Mouse (Mus musculus) brown adipose tissue, adult 24 weeks (tissue): Measurements from ENCODE around the gene Nub1. TPM values are rescaled to one million over a fixed set of nuclear protein-coding genes. Genes with fewer than 3 reads are reported as not detected.

Experiments
- H3K27ac ChIP-seq: fragments of 200-500 bp; replicated peaks from 2 replicates; pipeline ENCODE4 v1.5.1; 2012; ENCODE audit warnings: low read depth, mild to moderate bottlenecking, low read length
- H3K4me1 ChIP-seq: fragments of 200-500 bp; 2 replicates; pipeline ENCODE4 v1.6.1; 2012; ENCODE audit warnings: low read length, mixed read lengths; ENCODE audit not compliant: control insufficient read depth, insufficient read depth, insufficient read length
- H3K4me3 ChIP-seq: fragments of 200-500 bp; 2 replicates; pipeline ENCODE4 v1.5.1; 2012; ENCODE audit warnings: low read depth, mild to moderate bottlenecking, low read length, moderate library complexity; ENCODE audit not compliant: insufficient read depth
- polyA plus RNA-seq: library from polyadenylated mRNA; stranded (reverse); fragments of >200 nt; gene quantifications from 2 replicates; pipeline ENCODE4 v1.2.4, GENCODE M21; 2012; ENCODE audit not compliant: missing spikeins, insufficient read depth, insufficient read length

The Nub1 gene
- polyA plus RNA-seq: 20.3 and 26.1 TPM in 2 replicates

DNA sequence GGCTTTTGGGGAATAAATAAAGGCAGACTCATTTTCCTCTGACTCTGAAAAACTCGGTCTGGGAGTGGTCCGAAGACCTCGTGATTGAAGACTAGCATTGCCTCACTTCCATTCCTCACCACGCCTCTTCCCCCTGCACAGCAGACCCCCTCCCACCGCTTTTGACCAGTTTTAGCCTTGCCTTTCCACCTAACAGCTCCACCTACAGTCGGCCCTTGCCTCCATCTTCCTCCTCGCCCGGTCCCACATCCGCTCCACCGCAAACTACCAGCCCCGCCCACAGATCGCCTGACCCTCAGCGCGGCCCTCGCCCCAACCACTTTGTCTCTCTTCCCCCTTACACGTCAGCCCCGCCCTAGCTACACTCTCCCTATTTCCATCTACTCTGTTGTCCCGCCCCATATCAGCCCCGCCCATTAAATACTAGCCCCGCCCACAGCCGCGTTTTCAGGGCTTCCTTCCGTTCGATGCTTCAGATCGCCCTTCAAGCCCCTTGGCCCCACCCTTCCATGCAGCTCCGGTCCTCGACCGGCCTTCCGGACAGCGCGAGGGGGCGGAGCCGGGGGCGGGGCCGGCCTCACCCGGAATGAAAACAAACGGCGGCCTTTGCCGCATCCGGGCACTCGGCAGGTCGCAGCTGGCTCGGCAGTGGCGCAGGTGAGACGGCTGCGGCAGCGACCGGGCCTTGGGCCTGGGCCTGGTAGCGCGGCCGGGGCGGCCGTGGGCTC is at the start of gene Nub1:
Nub1 (plus strand) TSS at position 167 of the 728 bp plus-strand sequence.
- Histone ChIP-seq H3K4me1 (no peaks in the 10 kb centered on the region; the same call in 1 of the 2 replicates), H3K27ac (peak within 1 kb of the TSS; percentile 94), H3K4me3 (peak within 1 kb of the TSS; percentile 78)

- Histone ChIP-seq H3K27ac (no peak overlapping the region), H3K4me1 (no peaks in the 10 kb centered on the region), H3K4me3 (no peak overlapping the region)
These were observed 48.3 kb upstream of the Nub1 start for GRCm38 (mm10) chr5:24636987-24637386.

DNA sequence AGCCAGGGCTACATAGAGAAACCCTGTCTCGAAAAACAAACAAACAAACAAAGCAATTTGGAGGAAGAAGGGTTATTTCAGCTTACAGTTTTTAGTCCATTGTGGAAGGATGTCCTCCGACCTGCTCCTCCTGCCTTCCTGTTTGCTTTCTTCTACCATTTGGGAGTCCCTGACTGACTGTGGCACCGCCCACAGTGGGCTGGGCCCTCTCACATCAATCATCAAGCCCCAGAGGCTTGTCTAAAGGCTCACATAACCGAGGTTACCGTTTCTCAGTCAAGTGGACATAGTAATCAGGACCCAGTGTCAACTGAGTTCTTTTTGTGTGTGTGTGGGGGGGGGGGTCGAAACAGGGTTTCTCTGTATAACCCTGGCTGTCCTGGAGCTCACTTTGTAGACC is 47.2 kb upstream of the Nub1 start:
- Histone ChIP-seq H3K4me1 (no peaks in the 10 kb centered on the region), H3K4me3 (no peak overlapping the region), H3K27ac (no peak overlapping the region)

- H3K4me1 ChIP-seq: no peaks in the 10 kb centered on the region
These were observed 46.3 kb upstream of the Nub1 start for GRCm38 (mm10) chr5:24639081-24639480.

DNA sequence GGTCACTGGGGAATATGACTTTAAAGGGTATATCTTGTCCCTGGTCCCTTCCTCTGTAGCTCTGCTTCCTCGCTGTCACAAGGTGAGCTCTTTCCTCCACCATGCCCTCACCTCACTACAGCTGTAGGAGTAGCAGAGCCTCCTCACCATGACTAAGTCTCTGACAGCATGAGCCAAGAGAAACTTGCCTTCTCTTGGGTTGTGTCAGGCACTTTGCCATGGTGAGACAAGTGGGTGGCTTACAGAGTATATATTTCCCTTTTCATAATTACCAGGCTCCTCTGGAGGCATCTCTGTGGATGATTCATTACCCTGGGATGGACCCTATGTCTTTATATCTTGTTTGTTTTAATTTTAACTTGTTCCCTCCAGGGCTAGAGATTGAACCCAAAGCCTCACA is 39.9 kb upstream of the Nub1 start:
- Histone ChIP-seq H3K4me3 (no peak overlapping the region), H3K27ac (no peak overlapping the region), H3K4me1 (no peaks in the 10 kb centered on the region)

More at GRCm38 (mm10) chr5:24639081-24639480, 46.3 kb upstream of the Nub1 start:
- Histone ChIP-seq H3K4me3 (no peak overlapping the region), H3K27ac (no peak overlapping the region)

DNA sequence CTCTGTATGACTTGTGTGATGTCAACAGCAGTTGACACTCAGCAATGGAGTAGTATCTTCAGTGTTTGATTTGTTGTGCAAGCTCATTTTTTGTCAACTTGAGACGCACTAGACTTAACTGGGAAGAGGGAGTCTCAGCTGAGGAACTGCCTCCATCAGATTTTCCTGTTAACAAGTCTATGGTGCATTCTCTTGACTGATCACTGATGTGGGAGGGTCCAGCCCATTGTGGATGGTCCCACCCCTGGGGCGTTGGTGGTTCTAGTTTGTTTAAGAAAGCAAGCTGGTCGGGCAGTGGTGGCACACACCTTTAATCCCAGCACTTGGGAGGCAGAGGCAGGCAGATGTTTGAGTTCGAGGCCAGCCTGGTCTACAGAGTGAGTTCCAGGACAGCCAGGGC is 36.1 kb upstream of the Nub1 start:
- no peak overlapping the region for H3K27ac ChIP-seq
- H3K4me3 ChIP-seq: no peak overlapping the region
- H3K4me1 ChIP-seq: no peaks in the 10 kb centered on the region

- Histone ChIP-seq H3K4me3 (no peak overlapping the region), H3K27ac (no peak overlapping the region), H3K4me1 (no peaks in the 10 kb centered on the region)
These were observed 35.6 kb upstream of the Nub1 start for GRCm38 (mm10) chr5:24649701-24650100.

GRCm38 (mm10) chr5:24651356-24651755 is 34.0 kb upstream of the Nub1 start:
- H3K4me1 ChIP-seq: no peaks in the 10 kb centered on the region
- H3K4me3 ChIP-seq: no peak overlapping the region

DNA sequence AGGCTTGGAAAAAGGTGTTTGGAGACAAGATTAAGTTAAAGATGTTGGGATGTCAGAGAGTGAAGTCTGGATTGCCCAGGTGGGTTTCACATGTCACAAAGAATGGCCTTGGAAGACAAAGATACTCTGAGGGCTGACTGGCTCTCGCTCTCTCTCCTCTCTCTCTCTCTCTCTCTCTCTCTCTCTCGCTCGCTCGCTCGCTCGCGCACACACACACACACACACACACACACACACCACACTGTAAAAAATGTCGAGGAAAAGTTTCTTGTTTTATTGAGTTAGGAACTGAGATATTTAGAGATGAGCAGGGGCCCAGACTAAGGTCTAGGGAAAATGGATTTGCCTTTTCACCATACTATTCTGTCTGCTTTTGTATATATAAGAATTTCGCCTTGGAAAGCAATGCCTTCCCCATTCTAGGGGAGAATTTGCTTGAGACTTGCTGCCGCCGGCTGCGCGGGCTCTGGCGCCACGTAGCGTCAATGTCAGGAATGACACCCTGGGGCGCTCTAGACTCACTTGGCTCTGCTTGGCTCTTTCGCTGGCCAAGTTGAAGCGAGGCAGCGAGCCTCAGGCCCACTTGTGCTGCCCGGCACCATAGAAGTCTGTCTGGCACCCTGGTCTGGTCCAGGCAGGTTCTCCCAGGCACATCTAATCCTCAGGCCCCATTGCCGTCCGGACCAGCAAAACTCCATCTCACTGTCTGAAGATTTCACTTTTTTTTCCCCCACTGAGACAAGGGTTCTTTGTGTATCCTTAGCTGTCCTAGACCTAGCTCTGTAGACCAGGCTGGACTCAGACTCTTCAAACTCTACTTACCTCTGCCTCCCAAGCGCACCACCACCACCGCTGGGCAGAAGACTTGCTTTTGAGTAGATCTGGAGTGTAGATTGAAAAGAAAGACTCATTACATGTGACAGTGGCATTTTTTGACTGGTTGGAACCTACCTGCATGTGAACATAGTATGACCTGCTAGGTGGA is 33.3 kb upstream of the Nub1 start:
- Histone ChIP-seq H3K4me3 (no peak overlapping the region), H3K4me1 (no peaks in the 10 kb centered on the region), H3K27ac (no peak overlapping the region)

More at GRCm38 (mm10) chr5:24651356-24651755, 34.0 kb upstream of the Nub1 start:
- no peak overlapping the region for H3K27ac ChIP-seq

GRCm38 (mm10) chr5:24652780-24653179 is 32.6 kb upstream of the Nub1 start:
- Histone ChIP-seq H3K27ac (no peak overlapping the region), H3K4me1 (no peaks in the 10 kb centered on the region), H3K4me3 (no peak overlapping the region)

- H3K27ac ChIP-seq: no peak overlapping the region
- H3K4me1 ChIP-seq: no peaks in the 10 kb centered on the region
- H3K4me3 ChIP-seq: no peak overlapping the region
These were observed 30.8 kb upstream of the Nub1 start for GRCm38 (mm10) chr5:24654491-24654890.

GRCm38 (mm10) chr5:24657113-24657512 is 28.2 kb upstream of the Nub1 start:
- Histone ChIP-seq H3K27ac (no peak overlapping the region), H3K4me3 (no peak overlapping the region), H3K4me1 (no peaks in the 10 kb centered on the region)

- no peak overlapping the region for H3K4me3 ChIP-seq
- no peaks in the 10 kb centered on the region for H3K4me1 ChIP-seq
- H3K27ac ChIP-seq: no peak overlapping the region
These were observed 25.5 kb upstream of the Nub1 start for GRCm38 (mm10) chr5:24659708-24660423.

DNA sequence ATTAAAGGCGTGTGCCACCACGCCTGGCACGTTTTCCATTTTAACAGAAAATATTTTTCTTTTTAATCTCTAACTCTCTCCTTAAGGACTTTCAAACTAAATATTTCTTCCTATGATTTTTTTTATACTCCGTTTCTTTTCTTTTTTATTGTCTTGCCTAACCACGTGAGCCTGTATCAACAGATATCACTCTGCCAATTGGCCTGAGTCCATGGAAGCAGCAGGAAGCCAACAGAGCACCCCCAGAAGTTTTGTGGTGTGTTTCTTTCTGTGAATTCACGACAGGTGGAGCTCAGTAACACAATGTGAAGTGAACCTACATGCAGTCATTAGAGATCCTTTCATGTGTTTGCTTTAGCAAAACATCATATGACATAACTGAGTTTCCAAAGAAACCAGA is 23.9 kb upstream of the Nub1 start:
- Histone ChIP-seq H3K4me1 (no peaks in the 10 kb centered on the region), H3K27ac (no peak overlapping the region), H3K4me3 (no peak overlapping the region)

DNA sequence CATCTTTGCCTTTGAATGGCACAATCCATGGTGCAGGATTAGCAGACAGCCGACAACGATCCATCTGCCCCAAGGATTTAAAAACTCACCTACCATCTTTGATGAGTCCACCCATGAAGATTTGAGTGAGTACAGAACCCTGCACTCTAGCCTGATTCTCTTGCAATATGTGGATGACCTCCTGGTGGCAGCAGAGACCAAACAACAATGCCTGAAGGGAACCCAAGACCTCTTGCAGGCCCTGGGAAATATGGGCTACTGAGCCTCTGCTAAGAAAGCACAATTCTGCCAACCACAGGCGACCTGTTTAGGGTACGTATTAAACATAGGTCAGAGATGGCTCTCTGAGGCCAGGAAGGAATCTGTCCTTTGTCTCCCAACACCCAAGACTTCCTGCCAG is 11.1 kb upstream of the Nub1 start:
- Histone ChIP-seq H3K27ac (no peak overlapping the region), H3K4me3 (no peak overlapping the region), H3K4me1 (no peaks in the 10 kb centered on the region)
